Comparison of ENCODE assay signal across 24 mouse cellular contexts in the genomic region with DNA sequence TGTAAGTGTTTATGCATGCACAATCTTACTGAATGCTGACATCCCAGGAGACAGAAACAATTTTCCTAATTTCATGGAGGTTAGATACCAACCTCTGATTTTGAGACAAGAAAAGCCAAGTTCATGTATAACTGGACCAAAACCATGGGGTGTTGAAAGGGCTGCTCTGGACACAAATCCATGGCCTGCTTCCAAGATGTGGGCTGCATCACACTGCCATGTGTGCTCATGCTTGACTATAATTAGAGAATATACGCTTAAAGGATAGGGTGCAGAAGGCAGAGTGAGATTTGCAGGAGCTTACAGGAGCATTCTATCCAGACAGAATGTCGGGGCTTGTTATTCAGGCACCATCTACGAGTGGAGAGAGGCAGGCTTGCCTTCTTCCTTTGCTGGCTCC.
A peak's percentile ranks its signal among the peaks of the same experiment; 100 is the strongest.
DNase-seq lines count a peak whose midpoint lies in the region; ATAC-seq and TF ChIP-seq lines count a peak whose summit lies in the region.
"Had no signal": no experiment of that assay in that cellular context is flagged by ENCODE, and none has a peak within 500 bp of the region (broad histone marks: within the 10 kb centered on the region; RNA-seq: fewer than 3 reads in every experiment).

No protein-coding gene starts in this region.

- DNase-seq in cerebellum, postnatal 10 days, result peak; percentile 47 to 52
- DNase-seq in cerebellum, postnatal 36 days, result no peak
- DNase-seq in frontal cortex, postnatal 10 days (ENCODE audit: low spot score in 2 of 2), result no peak
- peak; percentile 16 for DNase-seq in hindbrain, postnatal 0 days (ENCODE audit: low spot score)
- DNase-seq in hindbrain, embryonic 14.5 days (ENCODE audit: low spot score), result no peak
- DNase-seq in NIH3T3 (ENCODE audit: low read depth), result peak; percentile 56
- DNase-seq in liver, embryonic 11.5 days (ENCODE audit: low spot score), result no peak
- DNase-seq: adrenal gland, postnatal 10 days; adrenal gland, postnatal 36 days; cerebellum, adult 18-20 months; cerebellum, adult 9-11 months; gastrocnemius, adult 2 months; gastrocnemius, postnatal 14 days; heart, adult 11 months; kidney, adult 2 months had no signal

- 57% methylated on average over 3 of the region's 3 CpGs for WGBS in hindbrain, postnatal 0 days
- WGBS in hindbrain, embryonic 14.5 days, result 81% methylated on average over 3 of the region's 3 CpGs
- WGBS in liver, embryonic 11.5 days, result 74% methylated on average over 3 of the region's 3 CpGs

- H3K4me3 ChIP-seq in hindbrain, postnatal 0 days (ENCODE audit: low read length), result no peak overlapping the region
- no peak overlapping the region for H3K4me3 ChIP-seq in hindbrain, embryonic 14.5 days (replicated peaks; ENCODE audit: low read length)
- H3K4me3 ChIP-seq in liver, embryonic 11.5 days (ENCODE audit: low read depth, low read length), result no peak overlapping the region
- H3K4me3 ChIP-seq: erythroblast, embryonic 14.5 days; forebrain, embryonic 12.5 days; forebrain, embryonic 15.5 days; gastrocnemius, adult 2 months; heart, embryonic 12.5 days; hindbrain, embryonic 10.5 days; hindbrain, embryonic 13.5 days had no signal

- H3K4me1 ChIP-seq in hindbrain, postnatal 0 days (ENCODE audit: insufficient read depth, low read length), result no peaks in the 10 kb centered on the region
- H3K4me1 ChIP-seq in hindbrain, embryonic 14.5 days (replicated peaks; ENCODE audit: control insufficient read depth, insufficient read depth, low read length), result no peaks in the 10 kb centered on the region
- H3K4me1 ChIP-seq in liver, embryonic 11.5 days (replicated peaks; ENCODE audit: control insufficient read depth, insufficient read depth, low read length), result no peaks in the 10 kb centered on the region
- H3K4me1 ChIP-seq: forebrain, embryonic 12.5 days; forebrain, embryonic 15.5 days; hindbrain, embryonic 10.5 days; hindbrain, embryonic 13.5 days had no signal

- H3K9ac ChIP-seq in hindbrain, postnatal 0 days (replicated peaks; ENCODE audit: low read length), result no peak overlapping the region
- no peak overlapping the region for H3K9ac ChIP-seq in hindbrain, embryonic 14.5 days
- no peak overlapping the region for H3K9ac ChIP-seq in liver, embryonic 11.5 days (ENCODE audit: low read depth, low read length)
- H3K9ac ChIP-seq: forebrain, embryonic 12.5 days; forebrain, embryonic 15.5 days; heart, embryonic 12.5 days; hindbrain, embryonic 13.5 days had no signal

- no peaks in the 10 kb centered on the region for H3K9me3 ChIP-seq in hindbrain, postnatal 0 days (ENCODE audit: low read length)
- no peaks in the 10 kb centered on the region for H3K9me3 ChIP-seq in hindbrain, embryonic 14.5 days (ENCODE audit: control insufficient read depth, low read length)
- H3K9me3 ChIP-seq in liver, embryonic 11.5 days (ENCODE audit: control insufficient read depth, low read length), result no peaks in the 10 kb centered on the region
- H3K9me3 ChIP-seq: forebrain, embryonic 12.5 days; forebrain, embryonic 15.5 days; hindbrain, embryonic 10.5 days; hindbrain, embryonic 13.5 days had no signal

- no peaks in the 10 kb centered on the region for H3K36me3 ChIP-seq in hindbrain, postnatal 0 days (ENCODE audit: insufficient read depth, low read length)
- no peaks in the 10 kb centered on the region for H3K36me3 ChIP-seq in hindbrain, embryonic 14.5 days (replicated peaks; ENCODE audit: control insufficient read depth, insufficient read depth)
- no peaks in the 10 kb centered on the region for H3K36me3 ChIP-seq in liver, embryonic 11.5 days (ENCODE audit: control insufficient read depth, insufficient read depth, low read length)
- H3K36me3 ChIP-seq: forebrain, embryonic 12.5 days; forebrain, embryonic 15.5 days; heart, embryonic 12.5 days; hindbrain, embryonic 10.5 days; hindbrain, embryonic 13.5 days had no signal

- TF ChIP-seq CTCF in hindbrain, postnatal 0 days (IDR thresholded peaks at IDR 0.05; ENCODE audit: low read depth), result no peak

- no peaks in the 10 kb centered on the region for H3K27me3 ChIP-seq in hindbrain, postnatal 0 days (ENCODE audit: insufficient read depth, low read length)
- no peaks in the 10 kb centered on the region for H3K27me3 ChIP-seq in hindbrain, embryonic 14.5 days (ENCODE audit: control insufficient read depth, insufficient read depth, low read length)
- H3K27me3 ChIP-seq in liver, embryonic 11.5 days (replicated peaks; ENCODE audit: control insufficient read depth, insufficient read depth, low read length), result no peaks in the 10 kb centered on the region
- H3K27me3 ChIP-seq: forebrain, embryonic 12.5 days; forebrain, embryonic 15.5 days; hindbrain, embryonic 13.5 days; Patski had no signal

- H3K27ac ChIP-seq in hindbrain, postnatal 0 days, result no peak overlapping the region
- no peak overlapping the region for H3K27ac ChIP-seq in hindbrain, embryonic 14.5 days
- H3K27ac ChIP-seq in liver, embryonic 11.5 days (ENCODE audit: low read depth, low read length), result no peak overlapping the region
- H3K27ac ChIP-seq: forebrain, embryonic 12.5 days; forebrain, embryonic 15.5 days; gastrocnemius, adult 2 months; hindbrain, embryonic 10.5 days; hindbrain, embryonic 13.5 days had no signal

- peak; percentile 50; the same call in 1 of the 2 replicates for ATAC-seq in frontal cortex, adult (ENCODE audit: low TSS enrichment)
- no peak for ATAC-seq in hindbrain, postnatal 0 days
- no peak for ATAC-seq in hindbrain, embryonic 14.5 days (ENCODE audit: low FRiP score)
- ATAC-seq in liver, embryonic 11.5 days (replicated peaks; ENCODE audit: low FRiP score), result no peak
- ATAC-seq: forebrain, embryonic 15.5 days; intestine, postnatal 0 days; Patski had no signal

- H3K4me2 ChIP-seq in hindbrain, postnatal 0 days (ENCODE audit: low read depth, low read length), result no peak overlapping the region
- H3K4me2 ChIP-seq in hindbrain, embryonic 14.5 days (replicated peaks), result no peak overlapping the region
- H3K4me2 ChIP-seq in liver, embryonic 11.5 days, result no peak overlapping the region
- H3K4me2 ChIP-seq: forebrain, embryonic 12.5 days; forebrain, embryonic 15.5 days; heart, embryonic 12.5 days; hindbrain, embryonic 13.5 days had no signal

Comparison
In these comparisons a context has a peak if more than half of its experiments do, and no peak if none do; other contexts are left out.
1. DNase-seq: peak in cerebellum, postnatal 10 days (2 of 2), hindbrain, postnatal 0 days (single experiment) and NIH3T3 (single experiment); none in cerebellum, postnatal 36 days (0 of 2), frontal cortex, postnatal 10 days (0 of 2), hindbrain, embryonic 14.5 days (single experiment) and liver, embryonic 11.5 days (single experiment).